Mouse (Mus musculus) stomach, postnatal 0 days (tissue): ENCODE measurements around the gene Zbed5.

Experiments
- CTCF ChIP-seq: IDR thresholded peaks from 2 replicates; pipeline ENCODE4 v1.5.1; 2016; ENCODE audit warnings: antibody characterized with exemption, low read depth, mild to moderate bottlenecking, moderate library complexity
- EP300 ChIP-seq: optimal IDR thresholded peaks from 2 replicates; pipeline ENCODE3; 2016; ENCODE audit warnings: antibody characterized with exemption

- TF ChIP-seq CTCF (0 out of 2 replicates have a peak, but pooled peaks have one; percentile 14), EP300 (no peak)
Observed at GRCm38 (mm10) chr5:129846752-129847557, 48.6 kb upstream of the Zbed5 start, which contains the start of gene Sumf2.
